In genomic region chr2:35169452-35169851, GRCm38 (mm10) we compare ENCODE assay signal across 16 mouse cellular contexts.
"Had no signal": no experiment of that assay in that cellular context is flagged by ENCODE, and none has a peak within 500 bp of the region (broad histone marks: within the 10 kb centered on the region; RNA-seq: fewer than 3 reads in every experiment).

No protein-coding gene starts in this region.

- H3K4me1 ChIP-seq: neural tube, embryonic 13.5 days; neural tube, embryonic 15.5 days; stomach, embryonic 15.5 days had no signal

- DNase-seq: retina, postnatal 1 day; right cerebral cortex, adult 18-20 months; right cerebral cortex, postnatal 14 days; right cerebral cortex, postnatal 25 days; right cerebral cortex, postnatal 4 days; spleen, adult 18-20 months; thymus, adult 18-20 months; thymus, adult 2 months; thymus, postnatal 14 days; thymus, postnatal 25 days; thymus, postnatal 36 days; thymus, postnatal 4 days had no signal

- H3K27ac ChIP-seq: neural tube, embryonic 13.5 days; neural tube, embryonic 15.5 days; stomach, embryonic 15.5 days; stomach, postnatal 0 days had no signal

- H3K9ac ChIP-seq: neural tube, embryonic 13.5 days; neural tube, embryonic 15.5 days; stomach, embryonic 15.5 days had no signal

- H3K9me3 ChIP-seq: neural tube, embryonic 13.5 days; neural tube, embryonic 15.5 days; stomach, embryonic 15.5 days had no signal

- H3K27me3 ChIP-seq: neural tube, embryonic 13.5 days; neural tube, embryonic 15.5 days; stomach, embryonic 15.5 days had no signal

- H3K4me2 ChIP-seq: neural tube, embryonic 13.5 days; neural tube, embryonic 15.5 days; stomach, embryonic 15.5 days had no signal

- H3K4me3 ChIP-seq: neural tube, embryonic 13.5 days; neural tube, embryonic 15.5 days; stomach, embryonic 15.5 days had no signal
